Mouse (Mus musculus): ENCODE measurements around the gene Gcnt1.

Gcnt1 gene

GRCm38 (mm10) chr19:17372701-17373100, at the start of gene Gcnt1:
Gene Gcnt1, minus strand, starts transcription at chr19:17372844.
- in situ Hi-C loops (cut with MboI, MseI): no loop called here

GRCm38 (mm10) chr19:17417855-17418254, 45.2 kb upstream of the Gcnt1 start:
- in situ Hi-C loops (cut with MboI, MseI): no loop called here

DNA sequence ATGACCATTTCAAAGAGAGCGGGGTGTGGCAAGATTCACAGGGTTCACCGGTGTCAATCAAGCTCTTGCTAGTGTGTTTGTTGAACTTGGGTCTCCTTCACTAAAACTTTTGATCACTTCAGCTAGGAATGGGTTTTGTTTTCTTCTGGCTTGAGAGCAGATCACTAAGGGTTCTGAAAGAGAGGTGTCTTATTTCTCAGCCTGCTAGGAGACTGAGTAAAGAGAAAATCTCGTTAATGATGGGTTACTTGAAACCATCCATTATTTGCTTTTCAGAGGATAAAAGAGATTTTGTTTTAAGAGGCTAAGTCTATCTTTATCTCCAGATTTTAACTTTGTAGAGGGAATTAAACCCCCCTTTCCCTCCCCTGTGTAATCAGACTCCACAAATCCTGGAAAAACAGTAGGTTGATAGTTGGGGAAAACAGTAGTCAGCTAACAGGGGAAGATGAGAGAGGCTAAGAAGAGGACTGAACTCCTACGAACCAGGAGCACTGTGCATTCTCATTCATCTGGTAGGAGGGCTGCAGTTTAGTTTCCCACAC, 40.3 kb upstream of the Gcnt1 start:
- in situ Hi-C loops (cut with MboI, MseI): no loop called here

- in situ Hi-C loops (cut with MboI, MseI): no loop called here
Measured at GRCm38 (mm10) chr19:17410465-17411065, 37.9 kb upstream of the Gcnt1 start.

- in situ Hi-C loops (cut with MboI, MseI): loop anchor here (10.0 kb wide), 2 partner anchors 65 to 255 kb away; no protein-coding TSS in a partner anchor
Measured at GRCm38 (mm10) chr19:17409351-17409750, 36.7 kb upstream of the Gcnt1 start.

GRCm38 (mm10) chr19:17408591-17408990, 35.9 kb upstream of the Gcnt1 start:
- in situ Hi-C loops (cut with MboI, MseI): loop anchor here (10.0 kb wide), 2 partner anchors 64 to 254 kb away; no protein-coding TSS in a partner anchor

- in situ Hi-C loops (cut with MboI, MseI): loop anchor here (10.0 kb wide), 2 partner anchors 62 to 252 kb away; no protein-coding TSS in a partner anchor
Measured at GRCm38 (mm10) chr19:17406823-17407222, 34.2 kb upstream of the Gcnt1 start.

DNA sequence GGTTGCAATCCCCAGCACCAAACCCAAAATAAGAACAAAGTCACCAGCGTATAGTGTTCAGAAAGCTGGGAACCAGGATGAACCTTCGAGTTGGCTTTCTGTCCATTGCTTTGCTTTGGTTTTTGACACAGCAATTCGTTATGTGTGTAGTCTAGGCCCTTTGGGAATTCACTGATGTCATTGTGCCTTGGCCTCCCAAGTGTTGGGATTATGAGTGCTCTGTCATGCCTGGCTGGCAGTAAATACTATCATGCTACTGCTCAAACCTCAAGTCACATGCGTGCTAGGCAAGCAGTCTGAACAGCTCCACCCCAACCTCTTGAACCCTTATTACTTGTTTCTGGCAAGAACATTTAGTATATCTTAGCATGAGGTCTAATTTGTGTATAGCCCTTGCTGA, 30.5 kb upstream of the Gcnt1 start:
- in situ Hi-C loops (cut with MboI, MseI): loop anchor here (10.0 kb wide), 2 partner anchors 58 to 248 kb away; no protein-coding TSS in a partner anchor

DNA sequence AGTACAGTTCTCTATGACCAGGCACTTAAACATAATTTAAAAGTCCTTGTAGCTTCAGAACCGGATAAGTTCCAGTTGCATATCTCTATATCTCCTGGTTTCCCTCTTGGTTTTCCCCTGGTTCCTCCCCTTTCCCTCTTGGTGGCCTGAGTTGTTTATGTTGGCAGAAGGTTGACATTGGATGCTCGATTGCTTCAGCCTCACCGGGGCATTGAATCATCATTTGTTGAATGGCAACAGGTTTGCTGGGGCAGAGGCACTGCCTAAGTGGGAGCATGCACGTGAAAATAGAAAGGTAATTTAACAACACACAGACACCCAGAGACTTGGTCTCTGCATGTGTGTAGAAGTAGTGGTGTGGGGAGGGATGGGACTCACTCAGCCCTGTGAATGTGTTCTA, 27.9 kb upstream of the Gcnt1 start:
- in situ Hi-C loops (cut with MboI, MseI): loop anchor here (10.0 kb wide), 2 partner anchors 56 to 246 kb away; no protein-coding TSS in a partner anchor

- in situ Hi-C loops (cut with MboI, MseI): loop anchor here (10.0 to 25.0 kb wide), 3 partner anchors 55 to 1337 kb away; partner anchors contain the start of gene Trpm6
Measured at GRCm38 (mm10) chr19:17399965-17400364, 27.3 kb upstream of the Gcnt1 start.

DNA sequence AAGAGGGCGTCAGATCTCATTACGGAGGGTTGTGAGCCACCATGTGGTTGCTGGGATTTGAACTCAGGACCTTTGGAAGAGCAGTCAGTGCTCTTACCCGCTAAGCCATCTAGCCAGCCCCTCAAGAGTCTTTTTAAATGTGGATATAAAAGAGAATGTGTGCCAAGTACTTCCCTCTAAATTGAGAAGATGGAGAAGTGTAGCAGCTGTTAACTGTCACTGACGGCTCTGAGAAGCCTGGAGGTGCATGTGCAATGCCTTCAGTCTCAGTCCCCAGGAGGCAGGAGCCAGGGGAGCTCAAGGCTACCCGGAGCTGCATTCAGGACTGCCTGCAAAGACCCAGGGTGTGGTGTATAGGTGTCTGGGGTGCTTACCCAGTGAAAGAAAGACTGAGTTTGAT, 25.3 kb upstream of the Gcnt1 start:
- in situ Hi-C loops (cut with MboI, MseI): loop anchor here (25.0 kb wide), 1 partner anchor 1339 kb away; the partner anchor contains the start of gene Trpm6

DNA sequence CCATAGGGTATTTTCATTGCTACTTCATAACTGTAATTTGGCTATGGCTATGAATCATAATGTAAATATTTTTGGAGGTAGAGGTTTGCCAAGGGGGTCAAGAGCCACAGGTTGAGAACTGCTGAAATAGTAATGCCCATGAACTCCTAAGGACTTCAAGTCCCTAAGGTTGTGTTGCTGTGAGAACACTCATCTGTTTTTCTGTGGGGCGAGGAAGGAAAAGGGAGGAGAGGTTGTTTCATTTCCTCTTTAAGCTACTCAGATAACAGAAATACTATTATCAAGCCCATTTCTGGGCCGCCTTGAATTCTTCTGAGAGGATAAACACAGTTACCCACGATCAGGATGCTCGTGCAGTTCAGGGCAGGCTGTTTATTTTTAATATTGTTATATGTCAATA, 24.2 kb upstream of the Gcnt1 start:
- in situ Hi-C loops (cut with MboI, MseI): loop anchor here (25.0 kb wide), 1 partner anchor 1340 kb away; the partner anchor contains the start of gene Trpm6

GRCm38 (mm10) chr19:17393841-17394591, 21.4 kb upstream of the Gcnt1 start, which contains the start of gene Rfk:
Gene Rfk, plus strand, starts transcription at chr19:17394043.
- in situ Hi-C loops (cut with MboI, MseI): loop anchor here (25.0 kb wide), 1 partner anchor 1343 kb away; the partner anchor contains the start of gene Trpm6

GRCm38 (mm10) chr19:17392866-17393265, 20.2 kb upstream of the Gcnt1 start:
- in situ Hi-C loops (cut with MboI, MseI): loop anchor here (25.0 kb wide), 1 partner anchor 1344 kb away; the partner anchor contains the start of gene Trpm6

DNA sequence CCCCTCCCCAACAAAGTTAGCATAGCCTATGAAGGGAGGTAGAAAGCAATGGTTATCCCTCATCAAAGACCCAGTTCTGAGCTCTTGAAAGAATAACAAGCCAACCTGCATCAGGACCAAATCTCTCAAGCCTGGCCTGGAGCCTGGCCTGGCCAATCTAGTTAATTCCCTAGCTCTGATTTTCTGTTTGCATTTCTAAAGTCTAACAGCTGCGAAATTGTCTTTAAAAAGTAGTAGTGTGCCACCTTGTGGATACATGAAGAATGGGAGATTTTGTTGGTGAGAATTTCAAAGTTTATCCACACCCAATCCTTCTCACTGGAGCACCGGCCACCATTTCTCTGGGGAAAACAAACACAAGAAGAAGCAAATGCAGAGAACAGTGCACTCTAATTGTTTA, 15.8 kb upstream of the Gcnt1 start:
- in situ Hi-C loops (cut with MboI, MseI): loop anchor here (5.0 to 25.0 kb wide), 2 partner anchors 266 to 1349 kb away; partner anchors contain the start of gene Trpm6

GRCm38 (mm10) chr19:17386424-17386823, 13.8 kb upstream of the Gcnt1 start:
- in situ Hi-C loops (cut with MboI, MseI): loop anchor here (5.0 to 25.0 kb wide), 2 partner anchors 264 to 1351 kb away; partner anchors contain the start of gene Trpm6

- in situ Hi-C loops (cut with MboI, MseI): loop anchor here (5.0 to 25.0 kb wide), 2 partner anchors 263 to 1352 kb away; partner anchors contain the start of gene Trpm6
Measured at GRCm38 (mm10) chr19:17385426-17385825, 12.8 kb upstream of the Gcnt1 start.

DNA sequence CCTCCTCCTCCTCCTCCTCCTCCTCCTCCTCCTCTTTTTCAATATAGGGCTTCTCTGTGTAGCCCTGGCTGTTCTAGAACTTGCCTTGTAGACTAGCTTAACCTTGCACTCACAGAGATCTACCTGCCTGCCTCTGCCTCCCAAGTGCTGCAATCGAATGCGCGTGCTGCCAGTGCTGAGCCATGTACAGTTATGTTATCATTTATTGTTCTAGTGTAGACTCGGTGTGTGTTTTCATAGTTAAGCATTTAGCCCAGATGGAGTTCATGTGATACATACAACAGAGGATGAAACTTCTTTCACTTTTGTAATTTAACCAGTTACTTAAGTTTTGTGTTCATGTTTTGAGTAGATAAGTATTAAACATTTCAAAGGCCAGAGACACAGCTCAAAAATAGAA, 12.4 kb upstream of the Gcnt1 start:
- in situ Hi-C loops (cut with MboI, MseI): loop anchor here (5.0 to 25.0 kb wide), 2 partner anchors 263 to 1352 kb away; partner anchors contain the start of gene Trpm6

DNA sequence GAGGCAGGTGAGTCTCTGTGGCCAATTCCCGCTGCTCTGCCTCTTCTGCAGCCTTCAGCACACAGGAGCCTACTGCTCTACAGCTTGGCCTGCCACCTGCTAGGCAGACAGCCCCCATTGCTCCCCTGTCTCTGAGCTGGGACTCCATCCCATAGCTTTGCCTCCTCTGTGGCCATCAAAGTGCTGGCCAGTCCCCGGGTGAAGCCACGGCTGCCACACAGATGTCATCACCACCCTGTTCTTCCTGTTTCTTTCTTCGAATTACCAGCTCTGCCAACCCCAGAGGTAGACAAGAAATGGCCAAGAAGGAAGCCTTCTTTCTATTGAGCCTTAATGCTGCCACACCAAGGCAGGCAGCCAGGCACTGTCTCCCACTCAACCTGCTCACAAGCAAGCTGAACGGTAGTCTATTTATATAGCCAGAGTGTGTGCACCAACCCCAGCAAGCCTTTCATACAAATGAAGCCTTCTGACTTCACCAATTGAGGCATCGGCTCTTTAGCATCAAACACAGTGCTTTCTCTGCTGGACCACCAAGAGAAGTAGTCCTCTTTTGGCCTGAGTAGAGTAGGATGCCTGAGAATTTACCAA, 10.3 kb upstream of the Gcnt1 start:
- in situ Hi-C loops (cut with MboI, MseI): loop anchor here (5.0 to 25.0 kb wide), 2 partner anchors 116 to 1354 kb away; partner anchors contain the start of gene Trpm6

DNA sequence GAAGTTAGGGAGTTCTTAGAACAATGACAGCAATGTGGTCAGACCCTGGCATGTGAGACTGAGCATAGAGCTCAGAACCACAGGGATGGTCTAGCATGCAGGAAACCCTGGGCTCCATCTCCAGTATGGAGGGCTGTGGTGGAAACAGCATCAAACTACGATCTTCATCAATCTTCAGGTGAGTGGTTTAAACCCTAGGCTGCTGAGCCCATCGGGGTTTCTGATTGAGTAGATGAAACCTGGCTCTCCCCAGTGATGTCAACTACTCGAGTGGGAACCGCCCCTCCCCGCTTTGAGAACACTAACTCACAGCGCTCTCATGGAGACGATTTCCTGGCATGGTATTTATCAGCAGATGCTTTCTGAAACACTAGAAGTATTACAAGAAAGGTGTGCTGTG, 7.9 kb upstream of the Gcnt1 start:
- in situ Hi-C loops (cut with MboI, MseI): loop anchor here (5.0 to 25.0 kb wide), 2 partner anchors 113 to 1357 kb away; partner anchors contain the start of gene Trpm6

GRCm38 (mm10) chr19:17378845-17379244, 6.2 kb upstream of the Gcnt1 start:
- in situ Hi-C loops (cut with MboI, MseI): loop anchor here (25.0 kb wide), 1 partner anchor 1358 kb away; the partner anchor contains the start of gene Trpm6

Data from T-helper 1 cell (primary cell).